ENCODE assay signal across 18 mouse cellular contexts in genomic region chr13:90009786-90010185, GRCm38 (mm10).
DNase-seq lines count a peak whose midpoint lies in the region; ATAC-seq and TF ChIP-seq lines count a peak whose summit lies in the region.
"Had no signal": no experiment of that assay in that cellular context is flagged by ENCODE, and none has a peak within 500 bp of the region (broad histone marks: within the 10 kb centered on the region; RNA-seq: fewer than 3 reads in every experiment).

No protein-coding gene starts in this region.

- H3K4me3 ChIP-seq in heart, postnatal 0 days (ENCODE audit: low read depth, low read length), result no peak overlapping the region
- H3K4me3 ChIP-seq in lung, adult 2 months (replicated peaks; ENCODE audit: extremely low read depth, low read depth, low read length), result no peak overlapping the region
- H3K4me3 ChIP-seq in midbrain, embryonic 10.5 days, result no peak overlapping the region
- H3K4me3 ChIP-seq: heart, embryonic 15.5 days; hindbrain, embryonic 13.5 days had no signal

- 0 out of 2 replicates have a peak, but pooled peaks cover 2% of the 10 kb centered on the region for H3K36me3 ChIP-seq in heart, postnatal 0 days (replicated peaks; ENCODE audit: control insufficient read depth, insufficient read depth, low read length)
- no peaks in the 10 kb centered on the region for H3K36me3 ChIP-seq in midbrain, embryonic 10.5 days
- H3K36me3 ChIP-seq: heart, embryonic 15.5 days; hindbrain, embryonic 13.5 days had no signal

- no peak for TF ChIP-seq EP300 in heart, postnatal 0 days (IDR thresholded peaks at IDR 0.05; ENCODE audit: low read depth)

- H3K27me3 ChIP-seq in heart, postnatal 0 days (ENCODE audit: control insufficient read depth, insufficient read depth, low read length), result no peaks in the 10 kb centered on the region
- H3K27me3 ChIP-seq in midbrain, embryonic 10.5 days (ENCODE audit: low read depth, poor library complexity, severe bottlenecking), result no peaks in the 10 kb centered on the region
- H3K27me3 ChIP-seq: heart, embryonic 15.5 days; hindbrain, embryonic 13.5 days had no signal

- H3K9me3 ChIP-seq in heart, postnatal 0 days (replicated peaks; ENCODE audit: control insufficient read depth, low read length), result no peaks in the 10 kb centered on the region
- no peaks in the 10 kb centered on the region for H3K9me3 ChIP-seq in midbrain, embryonic 10.5 days (replicated peaks)
- H3K9me3 ChIP-seq: heart, embryonic 15.5 days; hindbrain, embryonic 13.5 days had no signal

- no peak for TF ChIP-seq POLR2A in lung, adult 2 months (IDR thresholded peaks at IDR 0.05; ENCODE audit: borderline replicate concordance, extremely low read depth, low read depth, low read length)

- H3K4me2 ChIP-seq in heart, postnatal 0 days (ENCODE audit: low read depth, low read length), result no peak overlapping the region
- H3K4me2 ChIP-seq: heart, embryonic 15.5 days; hindbrain, embryonic 13.5 days had no signal

- peak; percentile 30 for DNase-seq in heart, postnatal 0 days (ENCODE audit: low spot score)
- no peak for DNase-seq in heart, postnatal 4 days
- DNase-seq in lung, postnatal 25 days (ENCODE audit: low spot score), result peak; percentile 7
- no peak for DNase-seq in lung, adult 2 months
- DNase-seq in adipocyte (ENCODE audit: low spot score), result peak; percentile 69
- no peak for DNase-seq in midbrain, embryonic 10.5 days (ENCODE audit: low spot score)
- DNase-seq in spleen, postnatal 4 days (ENCODE audit: low spot score in 2 of 2), result no peak
- DNase-seq: adrenal gland, postnatal 25 days; cerebellum, adult 11 months; embryo, embryonic 11 days; gastrocnemius, postnatal 25 days; kidney, postnatal 14 days; liver; right cerebral cortex, postnatal 25 days had no signal

- ATAC-seq in heart, postnatal 0 days (ENCODE audit: insufficient read depth, low read depth), result no peak
- ATAC-seq: forebrain, embryonic 16.5 days had no signal

- peaks cover 33% of the 10 kb centered on the region for H3K4me1 ChIP-seq in heart, postnatal 0 days (ENCODE audit: control insufficient read depth, insufficient read depth)
- H3K4me1 ChIP-seq in lung, adult 2 months (ENCODE audit: control insufficient read depth, insufficient read depth, low read length), result peaks cover 2% of the 10 kb centered on the region; the same call in 1 of the 2 replicates
- H3K4me1 ChIP-seq in midbrain, embryonic 10.5 days, result peaks cover 8% of the 10 kb centered on the region
- H3K4me1 ChIP-seq: hindbrain, embryonic 13.5 days had no signal

- H3K27ac ChIP-seq in heart, postnatal 0 days (ENCODE audit: low read depth), result peak overlapping the region; percentile 19; the same call in 1 of the 2 replicates
- no peak overlapping the region for H3K27ac ChIP-seq in midbrain, embryonic 10.5 days (replicated peaks)
- H3K27ac ChIP-seq: heart, embryonic 15.5 days; hindbrain, embryonic 13.5 days; stomach, postnatal 0 days had no signal

- TF ChIP-seq CTCF in heart, postnatal 0 days (IDR thresholded peaks at IDR 0.05; ENCODE audit: low read depth), result no peak
- TF ChIP-seq CTCF in lung, adult 2 months (IDR thresholded peaks at IDR 0.05; ENCODE audit: insufficient read depth, low read length), result no peak

- no peak overlapping the region for H3K9ac ChIP-seq in heart, postnatal 0 days (replicated peaks; ENCODE audit: low read depth, low read length)
- H3K9ac ChIP-seq: heart, embryonic 15.5 days; hindbrain, embryonic 13.5 days had no signal

Comparison
In these comparisons a context has a peak if more than half of its experiments do, and no peak if none do; other contexts are left out.
1. DNase-seq: peak in heart, postnatal 0 days (single experiment), lung, postnatal 25 days (single experiment) and adipocyte (single experiment); none in heart, postnatal 4 days (single experiment), lung, adult 2 months (single experiment), midbrain, embryonic 10.5 days (single experiment) and spleen, postnatal 4 days (0 of 2).